Mouse (Mus musculus) neural tube, embryonic 15.5 days (tissue): ENCODE measurements around the gene Cdk19. TPM values are rescaled to one million over a fixed set of nuclear protein-coding genes. Genes with fewer than 3 reads are reported as not detected.

Experiments used
- ATAC-seq: fragments of 200-750 bp; cut with Nextera tagmentation; 2 replicates; pipeline ENCODE4 v1.8.0; 2017; ENCODE audit warnings: mild to moderate bottlenecking, moderate TSS enrichment, moderate library complexity; ENCODE audit not compliant: low FRiP score
- H3K27ac ChIP-seq: fragments of 300-500 bp; sonication (generic); replicated peaks from 2 replicates; pipeline ENCODE4 v1.5.1; 2015; ENCODE audit warnings: mild to moderate bottlenecking, inconsistent platforms
- H3K27me3 ChIP-seq: fragments of 300-500 bp; sonication (generic); replicated peaks from 2 replicates; pipeline ENCODE4 v1.6.1; 2015; ENCODE audit warnings: inconsistent platforms
- H3K36me3 ChIP-seq: fragments of 300-500 bp; sonication (generic); 2 replicates; pipeline ENCODE4 v1.6.1; 2015; ENCODE audit warnings: inconsistent platforms
- H3K4me1 ChIP-seq: fragments of 300-500 bp; sonication (generic); 2 replicates; pipeline ENCODE4 v1.6.1; 2015; ENCODE audit warnings: inconsistent platforms
- H3K4me2 ChIP-seq: fragments of 300-500 bp; sonication (generic); 2 replicates; pipeline ENCODE4 v1.6.1; 2015; ENCODE audit warnings: inconsistent platforms, mild to moderate bottlenecking, moderate library complexity
- H3K4me3 ChIP-seq: fragments of 300-500 bp; sonication (generic); replicated peaks from 2 replicates; pipeline ENCODE4 v1.5.1; 2015; ENCODE audit warnings: mild to moderate bottlenecking, inconsistent platforms
- H3K9ac ChIP-seq: fragments of 300-500 bp; sonication (generic); replicated peaks from 2 replicates; pipeline ENCODE4 v1.6.1; 2015; ENCODE audit warnings: mild to moderate bottlenecking, inconsistent platforms
- H3K9me3 ChIP-seq: fragments of 300-500 bp; sonication (generic); replicated peaks from 2 replicates; pipeline ENCODE4 v1.6.1; 2016; ENCODE audit warnings: inconsistent platforms
- WGBS: fragments of 180-500 bp; shearing (Covaris S2); methylation state at CpG from one replicate; pipeline ENCODE4 v1.1.7; 2015; ENCODE audit warnings: mixed read lengths; 5-methylcytosine and 5-hydroxymethylcytosine counted together
- polyA plus RNA-seq: library from polyadenylated mRNA; unstranded; fragments of >200 nt; fragmentation: Nextera tagmentation; extraction: Ambion mirVana; gene quantifications from 2 replicates; pipeline ENCODE4 v1.2.1, GENCODE M21; 2015

Gene Cdk19
- polyA plus RNA-seq, 1 experiment from 2014 or later, result 9.7 TPM

- H3K4me3 ChIP-seq, result no peak overlapping the region
- ATAC-seq, result no peak
- no peaks in the 10 kb centered on the region for H3K36me3 ChIP-seq
- 85% methylated on average over 7 of the region's 7 CpGs for WGBS
- H3K27me3 ChIP-seq, result no peaks in the 10 kb centered on the region
- H3K9ac ChIP-seq, result no peak overlapping the region
- no peak overlapping the region for H3K27ac ChIP-seq
- H3K9me3 ChIP-seq, result no peaks in the 10 kb centered on the region
- H3K4me1 ChIP-seq, result peaks cover 13% of the 10 kb centered on the region
- H3K4me2 ChIP-seq, result no peak overlapping the region
These were observed 35.5 kb downstream of the Cdk19 start for GRCm38 (mm10) chr10:40374828-40375227.

- Histone ChIP-seq H3K9ac (no peak overlapping the region), H3K4me2 (no peak overlapping the region), H3K4me3 (no peak overlapping the region), H3K4me1 (peaks cover 13% of the 10 kb centered on the region), H3K9me3 (no peaks in the 10 kb centered on the region), H3K27me3 (no peaks in the 10 kb centered on the region), H3K36me3 (no peaks in the 10 kb centered on the region), H3K27ac (no peak overlapping the region)
- 49% methylated on average over 3 of the region's 3 CpGs for WGBS
- no peak for ATAC-seq
These were observed 36.9 kb downstream of the Cdk19 start for GRCm38 (mm10) chr10:40376286-40376685.

DNA sequence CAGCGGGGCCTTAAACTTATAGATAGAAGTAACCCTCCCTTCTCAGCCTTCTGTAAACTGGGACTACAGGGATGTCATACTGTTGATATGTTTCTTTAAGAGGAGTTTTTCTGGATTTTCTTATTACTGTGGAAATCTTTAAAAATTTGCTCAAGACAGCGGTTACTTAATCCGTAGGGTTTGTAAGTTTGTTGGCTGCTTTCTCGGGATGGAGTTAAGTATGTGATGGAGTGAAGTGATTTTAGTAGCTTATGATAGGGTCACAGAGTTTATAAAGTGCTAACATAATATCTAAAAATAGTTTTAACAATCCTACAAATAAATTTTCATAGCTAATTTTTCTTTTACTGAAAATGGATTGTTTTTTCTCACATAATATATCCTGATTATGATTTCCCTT, 38.9 kb downstream of the Cdk19 start:
- no peak overlapping the region for H3K4me3 ChIP-seq
- H3K4me1 ChIP-seq, result 0 out of 2 replicates have a peak, but pooled peaks cover 3% of the 10 kb centered on the region
- H3K4me2 ChIP-seq, result no peak overlapping the region
- no peak overlapping the region for H3K9ac ChIP-seq
- H3K27me3 ChIP-seq, result no peaks in the 10 kb centered on the region
- WGBS, result 92% methylated on average over 4 of the region's 4 CpGs
- no peak overlapping the region for H3K27ac ChIP-seq
- no peak for ATAC-seq
- no peaks in the 10 kb centered on the region for H3K9me3 ChIP-seq
- no peaks in the 10 kb centered on the region for H3K36me3 ChIP-seq

- ATAC-seq, result no peak
- H3K9me3 ChIP-seq, result no peaks in the 10 kb centered on the region
- H3K9ac ChIP-seq, result no peak overlapping the region
- H3K4me1 ChIP-seq, result 0 out of 2 replicates have a peak, but pooled peaks cover 3% of the 10 kb centered on the region
- H3K27me3 ChIP-seq, result no peaks in the 10 kb centered on the region
- 57% methylated on average over 1 of the region's 1 CpGs for WGBS
- no peak overlapping the region for H3K4me2 ChIP-seq
- H3K27ac ChIP-seq, result no peak overlapping the region
- H3K36me3 ChIP-seq, result no peaks in the 10 kb centered on the region
- no peak overlapping the region for H3K4me3 ChIP-seq
These were observed 40.3 kb downstream of the Cdk19 start for GRCm38 (mm10) chr10:40379682-40380081.

- Histone ChIP-seq H3K4me2 (no peak overlapping the region), H3K27me3 (no peaks in the 10 kb centered on the region), H3K36me3 (no peaks in the 10 kb centered on the region), H3K4me3 (no peak overlapping the region), H3K9me3 (no peaks in the 10 kb centered on the region), H3K4me1 (no peaks in the 10 kb centered on the region), H3K9ac (no peak overlapping the region), H3K27ac (no peak overlapping the region)
- no peak for ATAC-seq
- 83% methylated on average over 3 of the region's 3 CpGs for WGBS
These were observed 46.0 kb downstream of the Cdk19 start for GRCm38 (mm10) chr10:40385397-40385796.

GRCm38 (mm10) chr10:40386126-40386525, 46.8 kb downstream of the Cdk19 start:
- Histone ChIP-seq H3K9ac (no peak overlapping the region), H3K4me3 (no peak overlapping the region), H3K27ac (no peak overlapping the region), H3K4me1 (no peaks in the 10 kb centered on the region), H3K4me2 (no peak overlapping the region), H3K9me3 (no peaks in the 10 kb centered on the region), H3K36me3 (no peaks in the 10 kb centered on the region), H3K27me3 (no peaks in the 10 kb centered on the region)
- no peak for ATAC-seq
- 96% methylated on average over 4 of the region's 4 CpGs for WGBS

DNA sequence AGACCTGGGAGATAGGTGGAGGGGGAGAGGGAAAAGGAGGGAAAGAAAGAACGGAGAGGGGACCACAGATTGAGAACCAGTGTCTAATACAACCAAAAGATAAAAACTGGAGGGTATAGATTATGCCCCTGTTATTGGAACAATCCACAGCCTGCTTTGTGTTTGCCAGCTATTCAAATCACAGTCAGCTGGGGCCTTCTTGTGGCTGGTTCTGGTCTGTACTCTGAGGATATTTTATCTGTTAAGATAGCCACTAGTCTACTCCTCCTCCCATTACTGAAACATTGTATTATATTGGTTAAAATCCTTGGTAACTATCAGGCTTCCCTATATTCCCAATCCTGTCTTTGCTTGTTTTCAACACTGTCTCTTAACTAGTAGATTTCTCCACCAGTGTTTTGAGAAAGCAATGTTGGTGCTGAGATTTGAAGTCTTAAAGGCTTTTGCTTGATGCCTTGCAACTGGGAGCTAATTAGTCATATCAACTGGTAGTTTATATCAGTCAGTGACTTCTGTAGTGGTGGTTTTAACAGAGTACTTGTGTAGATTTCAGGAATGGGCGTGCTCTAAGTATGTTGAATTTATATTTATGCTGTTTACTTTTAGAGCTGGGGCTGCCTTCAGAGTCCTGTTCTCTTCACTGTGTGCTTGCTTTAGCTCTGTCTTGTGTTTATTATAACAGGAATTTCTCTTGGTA, 54.2 kb downstream of the Cdk19 start:
- no peak for ATAC-seq
- Histone ChIP-seq H3K36me3 (no peaks in the 10 kb centered on the region), H3K4me3 (no peak overlapping the region), H3K27ac (no peak overlapping the region), H3K4me1 (no peaks in the 10 kb centered on the region), H3K9me3 (no peaks in the 10 kb centered on the region), H3K27me3 (no peaks in the 10 kb centered on the region), H3K9ac (no peak overlapping the region), H3K4me2 (no peak overlapping the region)
- WGBS, result 90% methylated on average over 2 of the region's 2 CpGs

DNA sequence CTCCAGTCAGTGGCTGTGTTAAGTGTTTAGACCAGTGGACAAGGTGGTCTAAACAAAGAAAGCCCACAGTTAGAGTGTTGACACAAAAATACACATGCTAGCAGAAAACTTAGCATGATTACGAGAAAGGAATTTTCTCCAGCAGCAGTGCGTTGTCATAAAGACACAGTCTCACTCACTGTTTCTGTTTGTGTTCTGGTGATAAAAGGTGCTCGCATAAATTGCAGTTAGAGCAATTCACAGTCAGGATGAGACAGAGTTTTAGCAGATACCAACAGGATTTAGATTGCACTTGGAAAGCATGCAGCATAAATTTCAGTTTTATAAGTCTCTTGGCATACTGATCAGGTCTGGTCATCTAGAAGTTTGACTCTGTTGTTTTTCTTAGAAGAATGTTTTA, 59.5 kb downstream of the Cdk19 start:
- no peaks in the 10 kb centered on the region for H3K27me3 ChIP-seq
- H3K36me3 ChIP-seq, result no peaks in the 10 kb centered on the region
- ATAC-seq, result no peak
- H3K9ac ChIP-seq, result no peak overlapping the region
- no peak overlapping the region for H3K4me2 ChIP-seq
- H3K4me3 ChIP-seq, result no peak overlapping the region
- H3K4me1 ChIP-seq, result no peaks in the 10 kb centered on the region; the same call in 1 of the 2 replicates
- no peaks in the 10 kb centered on the region for H3K9me3 ChIP-seq
- H3K27ac ChIP-seq, result no peak overlapping the region
- 80% methylated on average over 3 of the region's 3 CpGs for WGBS

GRCm38 (mm10) chr10:40399328-40399727, 60.0 kb downstream of the Cdk19 start:
- H3K9ac ChIP-seq, result no peak overlapping the region
- no peaks in the 10 kb centered on the region for H3K36me3 ChIP-seq
- no peaks in the 10 kb centered on the region; the same call in 1 of the 2 replicates for H3K4me1 ChIP-seq
- no peak overlapping the region for H3K4me3 ChIP-seq
- WGBS, result 66% methylated on average over 2 of the region's 2 CpGs
- ATAC-seq, result no peak
- no peak overlapping the region for H3K4me2 ChIP-seq
- H3K27me3 ChIP-seq, result no peaks in the 10 kb centered on the region
- H3K9me3 ChIP-seq, result no peaks in the 10 kb centered on the region
- H3K27ac ChIP-seq, result no peak overlapping the region

DNA sequence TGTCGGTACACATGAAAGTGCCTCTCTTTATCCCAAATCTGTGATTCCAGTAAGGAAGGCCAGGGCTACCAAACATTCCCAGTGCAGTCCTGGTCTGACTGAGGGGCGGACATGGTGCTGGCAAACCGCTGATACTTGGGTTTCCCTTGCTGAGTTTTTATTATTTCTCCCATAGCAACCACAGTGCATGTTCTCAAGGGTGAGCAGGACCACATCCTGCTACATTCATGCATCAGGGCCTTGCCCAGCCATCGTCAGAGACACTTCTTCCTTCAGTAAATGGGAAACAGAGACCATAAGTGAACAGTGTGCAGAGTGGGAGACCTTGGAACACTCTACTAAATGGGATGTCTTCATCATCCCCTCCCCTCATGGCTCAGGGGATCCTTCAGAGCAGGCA, 60.9 kb downstream of the Cdk19 start:
- no peak for ATAC-seq
- Histone ChIP-seq H3K9me3 (no peaks in the 10 kb centered on the region), H3K36me3 (no peaks in the 10 kb centered on the region), H3K4me2 (no peak overlapping the region), H3K27ac (no peak overlapping the region), H3K4me1 (no peaks in the 10 kb centered on the region; the same call in 1 of the 2 replicates), H3K9ac (no peak overlapping the region), H3K27me3 (no peaks in the 10 kb centered on the region), H3K4me3 (no peak overlapping the region)
- WGBS, result 84% methylated on average over 4 of the region's 4 CpGs

DNA sequence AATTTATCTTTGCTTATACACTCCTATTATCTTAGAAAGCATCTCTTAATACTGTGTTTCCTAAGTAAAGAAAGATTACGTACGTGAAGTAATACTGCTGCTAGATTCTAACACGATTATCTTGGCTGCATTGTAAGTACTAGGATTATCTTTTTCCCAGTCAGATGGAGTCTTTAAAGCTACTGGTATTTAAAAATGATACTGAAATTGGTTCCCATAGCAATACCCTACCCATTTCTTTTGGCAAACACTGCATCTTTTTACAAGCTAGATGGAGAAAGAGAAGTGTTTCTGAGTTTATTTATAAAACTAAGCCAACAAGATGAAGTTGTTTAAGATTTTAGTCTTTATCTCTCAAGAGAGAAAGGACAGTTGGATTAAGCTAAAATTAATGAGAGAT, 67.3 kb downstream of the Cdk19 start:
- no peaks in the 10 kb centered on the region for H3K9me3 ChIP-seq
- no peaks in the 10 kb centered on the region for H3K27me3 ChIP-seq
- no peaks in the 10 kb centered on the region for H3K4me1 ChIP-seq
- no peaks in the 10 kb centered on the region for H3K36me3 ChIP-seq
- ATAC-seq, result no peak
- H3K4me2 ChIP-seq, result no peak overlapping the region
- H3K27ac ChIP-seq, result no peak overlapping the region
- 90% methylated on average over 3 of the region's 3 CpGs for WGBS
- no peak overlapping the region for H3K4me3 ChIP-seq
- H3K9ac ChIP-seq, result no peak overlapping the region

- WGBS, result 84% methylated on average over 2 of the region's 2 CpGs
- ATAC-seq, result no peak
- no peak overlapping the region for H3K4me3 ChIP-seq
These were observed 70.0 kb downstream of the Cdk19 start for GRCm38 (mm10) chr10:40409336-40409735.

More at GRCm38 (mm10) chr10:40409336-40409735, 70.0 kb downstream of the Cdk19 start:
- Histone ChIP-seq H3K9me3 (no peaks in the 10 kb centered on the region), H3K9ac (no peak overlapping the region), H3K4me2 (no peak overlapping the region), H3K4me1 (no peaks in the 10 kb centered on the region), H3K36me3 (no peaks in the 10 kb centered on the region), H3K27ac (no peak overlapping the region), H3K27me3 (no peaks in the 10 kb centered on the region)
